Mouse (Mus musculus): Measurements from ENCODE around the gene Abhd12b. TPM values are rescaled to one million over a fixed set of nuclear protein-coding genes. Genes with fewer than 3 reads are reported as not detected.
A peak's percentile ranks its signal among the peaks of the same experiment; 100 is the strongest.
"Not testable (repeated sequence)": the region's sequence is repeated elsewhere in the genome, so short reads cannot be mapped to it uniquely, and the experiment has no call there.

The Abhd12b gene
- polyA plus RNA-seq, 1 experiment = not detected

DNA sequence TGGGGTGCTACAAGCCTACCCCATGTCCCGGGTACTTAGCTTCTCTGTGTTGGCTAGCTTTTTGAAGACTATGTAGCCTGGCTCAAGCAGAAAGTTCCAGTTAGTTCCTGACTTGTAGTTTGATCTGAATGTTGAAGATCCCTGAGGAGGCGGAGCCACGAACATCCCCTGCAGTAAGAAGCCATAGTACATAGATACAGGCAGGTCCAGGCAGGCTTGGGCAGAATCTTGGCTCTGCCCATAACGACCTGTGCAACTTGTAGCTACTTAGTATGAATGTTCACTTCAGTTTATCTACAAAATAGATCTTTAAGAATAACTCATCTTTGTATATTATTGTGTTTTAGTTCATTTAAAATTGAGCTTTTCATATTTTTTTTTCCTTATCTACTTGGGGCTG, 14.0 kb downstream of the Abhd12b start:
- Histone ChIP-seq H3K4me1 (ENCODE audit: control insufficient read depth, insufficient read depth, low read length) (no peaks in the 10 kb centered on the region), H3K27ac (ENCODE audit: insufficient read depth, low read depth, low read length) (no peak overlapping the region), H3K4me3 (ENCODE audit: insufficient read depth, low read depth, low read length) (no peak overlapping the region)
- 88% methylated on average over 4 of the region's 4 CpGs for WGBS
- TF ChIP-seq CTCF (IDR thresholded peaks at IDR 0.05; ENCODE audit: insufficient read depth, low read depth, low read length) (no peak), POLR2A (IDR thresholded peaks at IDR 0.05; ENCODE audit: insufficient read depth, low read depth, low read length) (no peak)

- no peak overlapping the region for H3K27ac ChIP-seq (ENCODE audit: insufficient read depth, low read depth, low read length)
These were observed 16.0 kb downstream of the Abhd12b start for GRCm38 (mm10) chr12:70169969-70170368.

DNA sequence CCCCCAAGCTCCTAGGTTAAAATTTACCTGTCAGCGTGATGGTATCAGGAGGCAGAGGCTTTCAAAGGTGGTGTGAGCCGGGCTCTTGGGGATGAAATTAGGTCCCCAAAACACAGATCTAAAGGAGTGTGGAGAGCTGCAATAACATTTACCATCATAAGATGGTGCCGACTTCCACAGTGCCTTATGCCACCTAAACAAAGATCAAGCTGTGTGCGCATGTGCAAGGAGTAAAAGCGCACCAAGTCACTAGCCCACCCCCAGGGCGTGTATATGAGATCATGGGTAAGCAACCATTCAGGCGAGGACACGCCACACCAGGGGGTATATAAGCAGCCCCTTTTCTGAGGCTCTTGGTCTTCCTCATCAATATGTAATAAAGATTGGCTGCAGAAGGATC, 29.6 kb downstream of the Abhd12b start:
- 89% methylated on average over 8 of the region's 8 CpGs for WGBS
- H3K4me3 ChIP-seq (ENCODE audit: insufficient read depth, low read depth, low read length) = peak overlapping the region; percentile 24; the same call in 1 of the 2 replicates
- not testable (repeated sequence) for H3K4me1 ChIP-seq (ENCODE audit: control insufficient read depth, insufficient read depth, low read length); H3K27ac ChIP-seq (ENCODE audit: insufficient read depth, low read depth, low read length)

More at GRCm38 (mm10) chr12:70169969-70170368, 16.0 kb downstream of the Abhd12b start:
- no peak overlapping the region for H3K4me3 ChIP-seq (ENCODE audit: insufficient read depth, low read depth, low read length)
- no peak for TF ChIP-seq CTCF (IDR thresholded peaks at IDR 0.05; ENCODE audit: insufficient read depth, low read depth, low read length)
- no peak for TF ChIP-seq POLR2A (IDR thresholded peaks at IDR 0.05; ENCODE audit: insufficient read depth, low read depth, low read length)
- 93% methylated on average over 1 of the region's 1 CpGs for WGBS
- H3K4me1 ChIP-seq (ENCODE audit: control insufficient read depth, insufficient read depth, low read length) = no peaks in the 10 kb centered on the region

- H3K27ac ChIP-seq (ENCODE audit: insufficient read depth, low read depth, low read length) = no peak overlapping the region
- 81% methylated on average over 22 of the region's 22 CpGs for WGBS
- TF ChIP-seq CTCF (IDR thresholded peaks at IDR 0.05; ENCODE audit: insufficient read depth, low read depth, low read length) = no peak
- no peak for TF ChIP-seq POLR2A (IDR thresholded peaks at IDR 0.05; ENCODE audit: insufficient read depth, low read depth, low read length)
These were observed 30.3 kb downstream of the Abhd12b start for GRCm38 (mm10) chr12:70184173-70184783.

DNA sequence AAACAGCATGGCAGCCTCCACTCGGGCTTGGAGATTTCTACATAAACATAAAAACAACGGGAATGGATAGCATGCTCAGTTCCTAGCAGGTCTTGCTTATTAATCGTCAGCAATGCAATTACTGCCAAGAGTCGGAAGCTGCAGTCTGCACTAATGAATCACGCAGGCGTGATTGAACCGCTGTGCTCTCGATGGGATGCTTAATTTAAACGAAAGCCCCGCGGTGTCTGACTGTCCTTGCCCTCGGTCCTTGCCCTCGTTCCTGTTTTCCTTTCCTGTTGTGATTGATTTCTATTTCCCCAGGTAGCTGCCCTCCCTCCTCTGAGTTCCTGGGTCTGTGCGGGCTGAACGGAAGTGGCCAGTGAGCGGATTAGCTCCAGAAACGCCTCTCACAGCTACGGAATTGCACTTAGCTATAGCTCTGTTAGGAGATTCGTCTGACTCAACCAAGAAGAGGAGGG, 38.4 kb downstream of the Abhd12b start:
- H3K4me1 ChIP-seq (ENCODE audit: control insufficient read depth, insufficient read depth, low read length) = peaks cover 3% of the 10 kb centered on the region; the same call in 1 of the 2 replicates
- WGBS = 8% methylated on average over 19 of the region's 19 CpGs
- TF ChIP-seq CTCF (IDR thresholded peaks at IDR 0.05; ENCODE audit: insufficient read depth, low read depth, low read length) (no peak), POLR2A (IDR thresholded peaks at IDR 0.05; ENCODE audit: insufficient read depth, low read depth, low read length) (no peak)
- H3K4me3 ChIP-seq (ENCODE audit: insufficient read depth, low read depth, low read length) = peak overlapping the region; percentile 48
- H3K27ac ChIP-seq (ENCODE audit: insufficient read depth, low read depth, low read length) = peak overlapping the region; percentile 42; the same call in 1 of the 2 replicates

More at GRCm38 (mm10) chr12:70184173-70184783, 30.3 kb downstream of the Abhd12b start:
- H3K4me3 ChIP-seq (ENCODE audit: insufficient read depth, low read depth, low read length) = peak overlapping the region; percentile 33
- no peaks in the 10 kb centered on the region for H3K4me1 ChIP-seq (ENCODE audit: control insufficient read depth, insufficient read depth, low read length)

GRCm38 (mm10) chr12:70195426-70195825, 41.5 kb downstream of the Abhd12b start:
- 97% methylated on average over 6 of the region's 6 CpGs for WGBS
- H3K27ac ChIP-seq (ENCODE audit: insufficient read depth, low read depth, low read length) = no peak overlapping the region
- TF ChIP-seq POLR2A (IDR thresholded peaks at IDR 0.05; ENCODE audit: insufficient read depth, low read depth, low read length) (no peak), CTCF (IDR thresholded peaks at IDR 0.05; ENCODE audit: insufficient read depth, low read depth, low read length) (no peak)
- H3K4me3 ChIP-seq (ENCODE audit: insufficient read depth, low read depth, low read length) = no peak overlapping the region
- H3K4me1 ChIP-seq (ENCODE audit: control insufficient read depth, insufficient read depth, low read length) = peaks cover 3% of the 10 kb centered on the region; the same call in 1 of the 2 replicates

- TF ChIP-seq CTCF (IDR thresholded peaks at IDR 0.05; ENCODE audit: insufficient read depth, low read depth, low read length) = no peak
- no peak for TF ChIP-seq POLR2A (IDR thresholded peaks at IDR 0.05; ENCODE audit: insufficient read depth, low read depth, low read length)
- no peak overlapping the region for H3K4me3 ChIP-seq (ENCODE audit: insufficient read depth, low read depth, low read length)
- H3K4me1 ChIP-seq (ENCODE audit: control insufficient read depth, insufficient read depth, low read length) = peaks cover 3% of the 10 kb centered on the region; the same call in 1 of the 2 replicates
- H3K27ac ChIP-seq (ENCODE audit: insufficient read depth, low read depth, low read length) = no peak overlapping the region
- WGBS = 52% methylated on average over 5 of the region's 5 CpGs
These were observed 42.4 kb downstream of the Abhd12b start for GRCm38 (mm10) chr12:70196341-70196740.

DNA sequence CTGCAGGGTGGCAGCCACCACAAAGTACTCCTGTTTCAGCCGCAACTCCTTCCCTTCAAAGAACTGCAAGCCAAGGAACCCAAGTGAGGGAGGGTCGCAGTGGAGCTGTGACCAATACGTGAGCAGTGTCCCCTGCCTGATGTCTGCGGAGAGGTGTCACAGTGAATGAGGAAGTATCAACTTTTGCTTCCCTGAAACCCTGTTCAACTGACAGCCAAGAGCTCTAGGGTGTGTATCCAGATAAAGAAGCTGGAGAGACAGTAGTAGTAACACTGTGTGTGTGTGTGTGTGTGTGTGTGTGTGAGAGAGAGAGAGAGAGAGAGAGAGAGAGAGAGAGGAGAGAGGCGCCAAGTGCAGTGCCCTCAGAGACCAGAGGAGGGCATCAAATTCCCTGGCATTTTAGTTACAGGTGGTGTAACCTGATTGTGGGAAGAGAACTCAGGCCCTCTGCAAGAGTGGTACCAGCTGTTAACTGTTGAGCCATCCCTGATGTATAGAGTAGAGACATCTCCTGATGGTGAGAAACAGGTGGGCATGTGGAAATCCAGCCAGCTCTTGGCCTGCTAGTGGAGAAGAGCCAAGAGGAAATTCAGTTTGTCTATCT, 48.1 kb downstream of the Abhd12b start:
- TF ChIP-seq CTCF (IDR thresholded peaks at IDR 0.05; ENCODE audit: insufficient read depth, low read depth, low read length) (no peak), POLR2A (IDR thresholded peaks at IDR 0.05; ENCODE audit: insufficient read depth, low read depth, low read length) (no peak)
- 80% methylated on average over 5 of the region's 5 CpGs for WGBS
- Histone ChIP-seq H3K27ac (ENCODE audit: insufficient read depth, low read depth, low read length) (no peak overlapping the region), H3K4me1 (ENCODE audit: control insufficient read depth, insufficient read depth, low read length) (no peaks in the 10 kb centered on the region), H3K4me3 (ENCODE audit: insufficient read depth, low read depth, low read length) (no peak overlapping the region)

- Histone ChIP-seq H3K4me1 (ENCODE audit: control insufficient read depth, insufficient read depth, low read length) (no peaks in the 10 kb centered on the region), H3K4me3 (ENCODE audit: insufficient read depth, low read depth, low read length) (no peak overlapping the region), H3K27ac (ENCODE audit: insufficient read depth, low read depth, low read length) (no peak overlapping the region)
- 80% methylated on average over 8 of the region's 8 CpGs for WGBS
- TF ChIP-seq POLR2A (IDR thresholded peaks at IDR 0.05; ENCODE audit: insufficient read depth, low read depth, low read length) = no peak
- TF ChIP-seq CTCF (IDR thresholded peaks at IDR 0.05; ENCODE audit: insufficient read depth, low read depth, low read length) = no peak
These were observed 50.5 kb downstream of the Abhd12b start for GRCm38 (mm10) chr12:70204433-70204832.
